Mouse (Mus musculus) kidney, adult 2 months (tissue): ENCODE data around the gene Pik3r2. TPM values are rescaled to one million over a fixed set of nuclear protein-coding genes. Genes with fewer than 3 reads are reported as not detected.

ENCODE experiments used
- DNase-seq: peaks from one replicate; pipeline ENCODE4 v3.0.0; 2021
- H3K27ac ChIP-seq: fragments of 200-500 bp; 2 replicates; pipeline ENCODE4 v1.5.1; 2012; ENCODE audit warnings: low read depth, low read length, control low read depth, inconsistent platforms; ENCODE audit not compliant: insufficient read depth
- H3K27me3 ChIP-seq: fragments of 200-500 bp; replicated peaks from 2 replicates; pipeline ENCODE4 v1.6.1; 2012; ENCODE audit warnings: mild to moderate bottlenecking, moderate library complexity, low read length, inconsistent platforms; ENCODE audit not compliant: control insufficient read depth, insufficient read depth
- H3K36me3 ChIP-seq: fragments of 200-500 bp; 2 replicates; pipeline ENCODE4 v1.6.1; 2012; ENCODE audit warnings: mild to moderate bottlenecking, moderate library complexity, low read length, inconsistent platforms; ENCODE audit not compliant: control insufficient read depth, insufficient read depth
- H3K4me1 ChIP-seq: fragments of 200-500 bp; 2 replicates; pipeline ENCODE4 v1.6.1; 2011; ENCODE audit warnings: low read length; ENCODE audit not compliant: control insufficient read depth, insufficient read depth
- H3K4me3 ChIP-seq: fragments of 200-500 bp; 2 replicates; pipeline ENCODE4 v1.5.1; 2011; ENCODE audit warnings: mild to moderate bottlenecking, low read depth, low read length, control low read depth; ENCODE audit not compliant: insufficient read depth
- CTCF ChIP-seq: fragments of 200-500 bp; conservative IDR thresholded peaks from 2 replicates; pipeline ENCODE4 v1.5.1; 2011; ENCODE audit warnings: low read depth, mild to moderate bottlenecking, control low read depth, low read length, moderate library complexity, mixed read lengths; ENCODE audit not compliant: insufficient read depth, insufficient read length
- POLR2A ChIP-seq: fragments of 200-500 bp; IDR thresholded peaks from one replicate; pipeline ENCODE4 v1.6.1; 2011; ENCODE audit warnings: low read depth, low read length, control low read depth
- WGBS: fragments of 180-500 bp; shearing (Covaris S2); methylation state at CpG from one replicate; pipeline ENCODE4 v1.1.7; 2018; 5-methylcytosine and 5-hydroxymethylcytosine counted together
- polyA plus RNA-seq: library from polyadenylated mRNA; depleted of rRNA; stranded (reverse); fragments of >200 nt; gene quantifications from 2 replicates; pipeline ENCODE4 v1.2.3, GENCODE M21; 2012

Pik3r2 gene
- polyA plus RNA-seq, 1 experiment: 60.5 TPM

GRCm38 (mm10) chr8:70786291-70787050 lies 10.0 kb upstream of the Pik3r2 start:
- peaks cover under 1% of the 10 kb centered on the region; the same call in 1 of the 2 replicates for H3K4me1 ChIP-seq
- no peak for TF ChIP-seq POLR2A
- H3K4me3 ChIP-seq: no peak overlapping the region
- H3K27ac ChIP-seq: no peak overlapping the region
- WGBS: 93% methylated on average over 25 of the region's 25 CpGs
- no peaks in the 10 kb centered on the region for H3K27me3 ChIP-seq
- no peaks in the 10 kb centered on the region; the same call in 1 of the 2 replicates for H3K36me3 ChIP-seq
- no peak for DNase-seq

- H3K36me3 ChIP-seq: peaks cover 2% of the 10 kb centered on the region; the same call in 1 of the 2 replicates
- TF ChIP-seq CTCF: no peak
- TF ChIP-seq POLR2A: no peak
Measured at GRCm38 (mm10) chr8:70780093-70780492, 3.6 kb upstream of the Pik3r2 start.

GRCm38 (mm10) chr8:70775851-70776495 lies 540 bp downstream of the Pik3r2 start:
- peak overlapping the region; percentile 53 for H3K27ac ChIP-seq
- peak overlapping the region; percentile 85 for H3K4me3 ChIP-seq
- 2% methylated on average over 34 of the region's 34 CpGs for WGBS
- H3K27me3 ChIP-seq: no peaks in the 10 kb centered on the region
- peaks cover 3% of the 10 kb centered on the region; the same call in 1 of the 2 replicates for H3K36me3 ChIP-seq
- TF ChIP-seq CTCF (no peak), POLR2A (no peak)
- peaks cover 20% of the 10 kb centered on the region; the same call in 1 of the 2 replicates for H3K4me1 ChIP-seq
- peak; percentile 25 for DNase-seq

More at GRCm38 (mm10) chr8:70780093-70780492, 3.6 kb upstream of the Pik3r2 start:
- no peaks in the 10 kb centered on the region for H3K27me3 ChIP-seq
- no peak overlapping the region for H3K27ac ChIP-seq
- 79% methylated on average over 11 of the region's 11 CpGs for WGBS
- DNase-seq: no peak
- no peak overlapping the region for H3K4me3 ChIP-seq
- H3K4me1 ChIP-seq: peaks cover 15% of the 10 kb centered on the region; the same call in 1 of the 2 replicates

GRCm38 (mm10) chr8:70775227-70775626 lies 1.3 kb downstream of the Pik3r2 start:
- no peak overlapping the region for H3K27ac ChIP-seq
- H3K4me1 ChIP-seq: peaks cover 20% of the 10 kb centered on the region; the same call in 1 of the 2 replicates
- H3K36me3 ChIP-seq: peaks cover 3% of the 10 kb centered on the region; the same call in 1 of the 2 replicates
- TF ChIP-seq CTCF (no peak), POLR2A (no peak)
- no peak overlapping the region for H3K4me3 ChIP-seq
- DNase-seq: no peak
- H3K27me3 ChIP-seq: no peaks in the 10 kb centered on the region
- WGBS: 94% methylated on average over 5 of the region's 5 CpGs

- H3K36me3 ChIP-seq: peaks cover 3% of the 10 kb centered on the region; the same call in 1 of the 2 replicates
- 90% methylated on average over 18 of the region's 18 CpGs for WGBS
Measured at GRCm38 (mm10) chr8:70774740-70775139, 1.8 kb downstream of the Pik3r2 start.

GRCm38 (mm10) chr8:70773833-70774232 lies 2.7 kb downstream of the Pik3r2 start:
- no peak overlapping the region for H3K27ac ChIP-seq
- H3K4me1 ChIP-seq: peaks cover 20% of the 10 kb centered on the region; the same call in 1 of the 2 replicates
- TF ChIP-seq POLR2A (no peak), CTCF (no peak)
- no peak overlapping the region for H3K4me3 ChIP-seq
- WGBS: 29% methylated on average over 9 of the region's 9 CpGs
- H3K36me3 ChIP-seq: peaks cover 1% of the 10 kb centered on the region; the same call in 1 of the 2 replicates
- peak; percentile 92 for DNase-seq
- H3K27me3 ChIP-seq: no peaks in the 10 kb centered on the region

More at GRCm38 (mm10) chr8:70774740-70775139, 1.8 kb downstream of the Pik3r2 start:
- Histone ChIP-seq H3K4me1 (peaks cover 20% of the 10 kb centered on the region; the same call in 1 of the 2 replicates), H3K27ac (no peak overlapping the region), H3K27me3 (no peaks in the 10 kb centered on the region), H3K4me3 (no peak overlapping the region)
- no peak for DNase-seq
- no peak for TF ChIP-seq CTCF
- TF ChIP-seq POLR2A: no peak

- Histone ChIP-seq H3K27ac (no peak overlapping the region), H3K4me1 (peaks cover 20% of the 10 kb centered on the region; the same call in 1 of the 2 replicates), H3K36me3 (peaks cover 1% of the 10 kb centered on the region; the same call in 1 of the 2 replicates), H3K4me3 (no peak overlapping the region), H3K27me3 (no peaks in the 10 kb centered on the region)
- 77% methylated on average over 5 of the region's 5 CpGs for WGBS
- no peak for DNase-seq
- TF ChIP-seq POLR2A: no peak
- no peak for TF ChIP-seq CTCF
Measured at GRCm38 (mm10) chr8:70773410-70773809, 3.1 kb downstream of the Pik3r2 start.
